Mouse (Mus musculus) erythroblast, embryonic 14.5 days (primary cell): Measurements from ENCODE around the gene Anks1.

Experiments
- GATA1 ChIP-seq: IDR thresholded peaks from 2 replicates; pipeline ENCODE4 v1.6.1; 2012; ENCODE audit warnings: low read length, inconsistent platforms, mixed read lengths
- TAL1 ChIP-seq: IDR thresholded peaks from 3 replicates; pipeline ENCODE4 v1.6.1; 2012; ENCODE audit warnings: low read length, inconsistent platforms, mixed read lengths

DNA sequence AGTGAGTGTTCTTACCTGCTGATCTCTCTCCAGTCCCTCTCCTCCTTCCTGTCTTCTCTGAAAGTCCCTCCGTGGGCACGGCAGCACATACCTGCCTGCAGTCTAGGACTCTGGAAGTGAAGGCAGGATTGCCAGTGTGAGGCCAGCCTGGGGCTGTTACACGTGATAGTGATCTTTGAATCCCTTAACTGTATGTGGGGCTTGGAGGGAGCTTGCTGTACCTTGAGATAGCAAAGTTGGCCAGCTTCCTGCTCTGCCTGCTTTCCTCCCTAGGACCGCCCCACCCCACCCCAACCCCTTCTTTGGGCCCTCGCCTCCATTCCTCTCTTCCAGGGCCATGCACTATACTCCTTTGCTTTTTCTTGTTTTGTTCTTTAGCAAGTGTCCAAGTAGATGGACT is 34.6 kb upstream of the Anks1 start:
- TF ChIP-seq GATA1 = no peak
- no peak for TF ChIP-seq TAL1
